Mouse (Mus musculus) MN1 (cell line): ENCODE measurements around the gene Vps11.
A peak's percentile ranks its signal among the peaks of the same experiment; 100 is the strongest.
"Not testable (repeated sequence)": the region's sequence is repeated elsewhere in the genome, so short reads cannot be mapped to it uniquely, and the experiment has no call there.

Source experiments
- DNase-seq: peaks from one replicate; pipeline ENCODE4 v3.0.0-alpha.2; 2016; ENCODE audit warnings: low spot score

The Vps11 gene

DNA sequence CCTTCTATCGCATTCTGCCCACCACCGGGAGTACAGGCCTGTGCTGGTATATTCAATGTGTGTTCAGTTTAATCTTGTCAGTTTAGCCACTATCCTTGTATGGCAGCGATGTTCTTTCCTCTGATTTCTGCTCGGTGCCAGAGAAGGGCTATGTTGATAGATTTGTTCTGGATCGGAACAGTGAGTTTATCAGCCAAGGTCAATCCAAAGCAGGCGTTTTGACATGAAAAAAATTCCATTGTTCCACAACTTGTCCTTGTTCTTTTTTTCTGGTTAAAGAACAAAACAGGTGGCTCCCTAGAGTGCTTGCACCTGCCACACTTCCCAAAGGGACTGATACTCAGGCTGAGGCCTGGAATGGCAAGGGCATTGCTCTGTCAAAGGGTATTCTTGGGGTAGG, 14.7 kb upstream of the Vps11 start:
- DNase-seq = no peak

DNA sequence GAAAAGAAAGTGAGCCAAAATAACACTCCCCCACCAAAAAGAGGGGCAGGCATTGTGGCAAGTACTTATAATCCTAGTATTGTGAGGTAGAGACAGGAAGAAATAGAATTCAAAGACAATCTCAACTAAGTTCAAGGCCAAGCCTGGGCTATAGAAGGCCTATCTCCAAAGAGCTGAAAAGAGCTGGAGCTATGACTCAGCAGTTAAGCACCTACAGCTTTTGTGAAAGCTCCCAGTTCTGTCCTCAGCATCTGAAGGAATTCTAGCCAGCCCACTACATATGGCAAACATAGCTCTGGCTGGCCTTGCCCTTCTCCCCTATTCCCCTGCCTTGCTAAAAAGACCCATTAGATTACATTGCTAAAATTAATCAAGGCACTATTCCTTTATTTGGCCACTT, 11.9 kb upstream of the Vps11 start:
- DNase-seq = no peak

DNA sequence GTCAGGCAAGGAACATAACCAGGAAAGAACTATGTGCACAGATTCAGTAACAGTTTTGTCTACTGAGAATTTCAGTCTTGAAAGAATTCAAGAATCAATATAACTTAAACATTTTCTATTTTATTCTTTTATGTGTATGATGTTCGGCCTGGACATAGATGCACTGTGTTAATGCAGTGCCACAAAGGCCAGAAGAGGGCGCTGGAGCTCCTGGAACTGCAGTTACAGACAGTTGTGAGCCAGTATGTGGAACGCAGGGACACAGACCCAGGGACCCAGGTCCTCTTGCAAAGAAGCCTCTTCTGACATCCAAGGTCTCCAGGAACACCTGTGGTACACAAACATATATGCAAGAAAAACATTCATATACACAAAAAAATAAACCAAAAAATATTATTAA, 3.0 kb upstream of the Vps11 start:
- DNase-seq = no peak

DNA sequence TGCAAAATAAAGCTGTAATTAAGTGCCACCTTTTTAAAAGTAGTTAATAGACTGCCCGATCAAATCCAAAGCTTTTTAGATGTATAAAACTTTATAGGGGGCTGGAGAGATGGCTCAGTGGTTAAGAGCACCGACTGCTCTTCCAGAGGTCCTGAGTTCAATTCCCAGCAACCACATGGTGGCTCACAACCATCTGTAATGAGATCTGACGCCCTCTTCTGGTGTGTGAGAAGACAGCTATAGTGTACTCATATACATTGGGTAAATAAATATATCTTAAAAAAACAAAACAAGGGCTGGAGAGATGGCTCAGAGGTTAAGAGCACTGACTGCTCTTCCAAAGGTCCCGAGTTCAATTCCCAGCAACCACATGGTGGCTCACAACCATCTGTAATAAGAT, 461 bp upstream of the Vps11 start:
- not testable (repeated sequence) for DNase-seq

DNA sequence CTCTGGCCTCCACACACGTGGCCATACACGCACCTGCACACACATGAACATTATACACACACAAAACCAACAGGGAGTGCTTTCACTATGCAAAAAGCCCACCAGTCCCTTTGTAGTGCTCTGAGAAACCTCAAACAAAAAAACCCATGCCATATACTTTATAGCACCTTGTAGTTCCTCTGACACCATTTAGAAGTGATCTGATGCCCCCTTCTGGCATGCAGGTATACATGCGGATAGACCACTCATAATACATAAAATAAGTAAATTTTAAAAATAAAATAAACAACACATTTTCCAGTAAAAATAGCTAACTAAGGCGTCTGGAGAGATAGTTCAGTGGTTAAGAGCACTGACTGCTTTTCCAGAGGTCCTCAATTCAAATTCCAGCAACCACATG, 4.3 kb downstream of the Vps11 start:
- DNase-seq = peak; percentile 56

DNA sequence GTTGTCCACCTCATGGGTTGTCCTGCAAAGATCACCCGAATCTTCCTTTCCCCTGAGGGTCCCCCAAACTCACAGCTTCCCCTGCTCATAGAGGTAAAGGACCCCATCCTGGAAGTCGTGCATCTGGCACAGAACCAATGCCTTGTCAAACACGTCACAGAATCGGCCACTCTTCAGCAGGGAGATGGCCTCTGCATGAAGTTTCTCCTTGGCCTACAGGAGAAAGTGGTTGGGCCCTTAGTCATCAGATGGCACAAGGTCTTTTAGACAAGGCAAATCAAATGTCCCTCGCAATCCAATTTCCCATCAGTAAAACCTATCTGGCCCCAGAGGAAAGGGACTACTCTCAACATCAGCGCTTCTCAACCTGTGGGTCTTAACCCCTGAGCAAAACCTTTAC, 8.3 kb downstream of the Vps11 start:
- DNase-seq = no peak

DNA sequence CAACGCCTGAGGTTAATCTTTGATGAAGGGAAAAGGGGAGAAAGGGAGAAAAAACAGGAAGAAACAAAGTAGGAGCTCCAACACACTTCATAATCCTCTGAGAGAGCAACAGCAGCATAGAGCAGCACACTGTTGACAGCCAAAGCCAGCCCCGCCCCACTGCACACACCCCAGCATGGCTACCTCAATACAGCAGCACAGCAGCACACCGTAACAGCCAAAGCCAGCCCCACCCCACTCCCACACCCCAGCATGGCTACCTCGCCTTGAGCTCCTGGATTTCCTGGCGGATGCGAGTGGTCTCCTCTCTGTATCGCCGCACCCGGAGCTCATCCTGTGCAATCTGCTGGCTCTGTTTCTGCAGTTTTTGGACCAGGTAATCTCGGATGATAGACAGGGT, 9.1 kb downstream of the Vps11 start:
- no peak for DNase-seq

DNA sequence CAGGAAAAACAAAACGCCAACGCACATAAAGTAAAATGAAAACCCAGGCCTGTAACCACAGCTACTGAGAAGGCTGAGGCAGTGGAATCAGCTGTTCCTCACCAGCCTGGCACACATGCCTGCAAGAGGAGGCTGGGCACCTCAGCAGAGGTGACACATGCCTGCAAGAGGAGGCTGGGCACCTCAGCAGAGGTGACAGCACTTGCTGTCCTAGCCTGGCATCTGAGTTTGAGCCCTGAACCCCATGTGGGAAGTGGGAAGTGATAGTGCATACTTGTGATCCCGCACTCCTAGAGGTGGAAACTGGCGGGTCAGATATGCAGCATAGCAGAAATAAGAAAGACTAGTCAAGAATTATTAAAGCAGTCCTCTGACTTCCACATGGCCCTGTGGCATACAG, 10.1 kb downstream of the Vps11 start:
- no peak for DNase-seq

DNA sequence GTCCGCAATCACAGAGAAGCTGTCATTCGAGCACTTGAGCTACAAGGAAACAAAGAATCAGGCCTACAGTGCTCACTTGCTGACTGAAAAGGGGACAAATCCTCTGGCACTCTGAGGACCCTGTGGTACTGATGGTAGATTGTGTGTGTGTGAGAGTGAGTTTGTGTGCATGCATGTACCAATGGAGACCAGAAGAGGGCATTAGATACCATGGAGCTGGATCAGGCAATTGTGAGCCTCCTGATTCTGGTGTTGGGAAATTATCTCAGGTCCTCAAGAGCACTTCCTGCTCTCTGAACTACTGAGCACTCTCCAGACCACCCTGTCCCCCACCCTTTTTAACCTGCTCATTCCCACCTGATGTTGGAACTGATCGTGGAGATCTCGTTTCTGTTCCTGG, 12.9 kb downstream of the Vps11 start:
- DNase-seq = no peak

DNA sequence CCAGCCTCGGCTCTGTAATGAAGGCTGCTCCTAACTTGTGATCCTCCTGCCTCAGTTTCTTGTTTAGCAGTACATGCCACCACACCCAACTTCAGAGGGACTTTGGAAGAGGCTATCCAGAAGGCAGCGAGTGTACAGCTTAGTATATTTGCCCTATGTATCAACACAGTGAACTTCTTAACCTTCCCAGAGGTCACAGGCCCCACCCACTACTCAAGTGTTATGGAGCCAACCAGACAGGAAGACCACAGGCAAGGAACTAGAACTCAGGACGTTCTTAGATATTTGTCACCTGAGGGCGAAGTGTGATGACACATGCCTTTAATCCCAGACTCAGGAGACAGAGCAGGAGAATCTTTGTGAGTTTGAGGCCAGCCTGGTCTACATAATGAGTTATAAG, 13.8 kb downstream of the Vps11 start:
- no peak for DNase-seq

DNA sequence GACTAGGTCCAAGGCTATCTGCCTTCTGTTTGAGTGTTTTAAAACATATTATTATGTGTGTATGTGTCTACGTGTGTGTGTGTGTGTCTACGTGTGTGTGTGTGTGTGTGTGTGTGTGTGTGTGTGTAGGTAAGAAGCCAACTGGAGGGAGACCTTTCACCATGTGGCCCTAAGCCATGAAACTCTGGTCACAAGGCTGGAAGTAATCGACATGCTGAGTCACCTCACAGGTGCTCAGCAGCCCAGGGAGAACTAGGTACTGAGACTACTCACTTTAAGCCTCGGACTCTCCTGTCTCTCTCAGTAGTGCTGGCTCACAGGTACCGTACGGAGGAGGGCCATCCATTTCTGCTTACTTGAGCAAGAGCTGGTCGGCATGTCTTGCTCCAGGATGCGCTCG, 14.3 kb downstream of the Vps11 start:
- no peak for DNase-seq

DNA sequence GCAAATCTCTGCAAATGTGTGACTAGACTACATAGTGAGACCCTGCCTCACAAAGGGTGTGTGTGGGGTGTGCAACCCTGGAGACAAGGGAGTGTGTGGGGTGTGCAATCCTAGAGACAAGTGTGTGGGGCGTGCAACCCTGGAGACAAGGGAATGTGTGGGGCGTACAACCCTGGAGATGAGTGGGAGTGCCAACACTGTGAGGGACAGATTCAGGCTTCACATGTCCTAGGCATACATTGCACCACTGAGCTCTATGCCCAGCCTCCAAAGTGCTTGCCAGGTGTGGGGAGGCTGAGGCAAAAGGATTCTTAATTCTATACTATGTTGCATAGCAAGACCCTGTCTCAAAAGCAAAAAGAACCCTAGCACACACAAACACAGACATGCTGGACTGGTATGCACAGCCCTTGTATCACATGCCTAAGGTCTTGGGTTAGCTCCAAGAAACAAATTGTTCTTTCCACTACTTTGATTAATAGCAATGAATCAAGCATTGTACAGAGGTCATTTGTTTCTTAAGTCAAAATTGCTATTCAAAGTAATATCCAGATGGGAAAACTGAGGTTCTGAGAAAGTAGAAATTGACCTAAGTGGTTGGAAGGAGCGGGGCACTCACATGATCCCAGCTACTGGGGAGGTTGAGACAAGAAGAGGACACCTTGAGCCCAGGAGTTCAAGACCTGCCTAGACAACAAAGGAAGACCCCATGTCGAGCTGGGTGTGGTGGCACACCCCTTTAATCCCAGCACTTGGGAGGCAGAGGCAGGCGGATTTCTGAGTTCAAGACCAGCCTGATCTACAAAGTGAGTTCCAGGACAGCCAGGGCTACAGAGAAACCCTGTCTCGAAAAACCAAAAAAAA, 15.7 kb downstream of the Vps11 start:
- DNase-seq = no peak

DNA sequence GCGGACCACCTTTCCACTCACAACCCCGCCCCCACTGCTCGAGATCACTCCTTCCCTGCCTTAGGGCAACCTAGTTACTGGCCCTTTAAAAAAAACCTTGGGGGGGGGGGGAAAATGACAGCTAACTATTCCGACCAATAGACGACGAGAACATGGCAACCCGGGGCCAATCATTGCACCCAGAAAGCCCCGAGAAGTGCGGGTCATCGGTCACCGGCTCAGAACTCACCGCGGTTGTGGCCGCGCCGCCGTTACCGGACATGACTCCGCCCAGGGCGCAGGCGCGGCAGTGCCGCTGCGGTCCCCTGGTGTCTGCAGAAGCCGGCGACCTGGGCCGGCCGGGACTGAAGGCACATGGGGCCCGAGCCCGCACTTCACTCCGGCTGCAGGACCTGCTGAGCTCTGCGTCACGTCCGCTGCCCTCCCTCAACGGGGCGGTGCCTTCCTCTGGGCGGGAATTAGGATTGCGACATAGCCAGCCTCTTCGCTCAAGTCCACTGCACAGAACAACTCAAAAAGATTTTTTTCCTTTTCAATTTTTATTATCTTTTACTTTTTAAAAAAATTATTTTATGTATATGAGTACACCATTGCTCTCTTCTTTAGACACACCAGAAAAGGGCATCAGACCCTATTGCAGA, 17.6 kb downstream of the Vps11 start, which contains the start of gene Hmbs:
Gene Hmbs (minus strand): TSS at position 448 of the 641 bp plus-strand sequence.
- DNase-seq = peak; percentile 91

DNA sequence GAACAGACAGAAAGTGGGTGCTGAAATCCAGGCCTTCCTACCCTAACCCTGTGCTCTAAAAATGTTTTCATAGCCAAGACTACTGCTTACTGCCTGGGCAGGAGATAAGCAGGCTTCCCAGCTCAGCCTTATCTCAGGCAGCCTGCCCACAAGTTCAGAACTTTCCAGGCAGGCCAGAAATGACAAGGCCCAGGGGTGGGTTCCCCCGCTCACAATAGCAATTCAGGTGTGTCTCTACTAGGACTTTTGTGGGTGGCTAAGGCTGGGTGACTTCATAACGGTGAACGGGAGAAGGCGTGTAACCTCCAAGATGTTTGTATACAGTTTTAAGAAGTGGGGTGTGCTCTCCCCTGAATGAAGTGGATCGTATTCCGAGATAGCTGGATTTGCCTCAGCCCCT, 18.2 kb downstream of the Vps11 start:
- no peak for DNase-seq

DNA sequence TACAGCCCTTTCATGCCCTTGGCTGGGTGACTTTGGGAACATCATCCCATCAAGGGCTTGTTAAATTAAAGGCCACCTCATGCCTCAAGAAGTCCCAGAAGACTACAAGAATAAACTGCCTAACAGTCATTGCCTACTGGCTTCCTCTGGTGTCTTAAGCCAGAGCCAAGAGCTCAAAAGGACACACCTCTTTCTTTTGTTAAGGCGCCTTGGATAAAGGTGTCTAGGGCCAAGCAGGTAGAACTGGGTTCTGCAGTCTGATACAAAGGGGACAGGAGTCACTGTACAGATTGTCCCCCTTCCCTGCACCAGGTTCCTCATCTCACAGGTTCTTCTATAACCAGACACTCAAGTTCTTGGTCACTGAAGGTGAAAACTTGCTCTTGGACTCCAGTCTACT, 18.9 kb downstream of the Vps11 start:
- no peak for DNase-seq

DNA sequence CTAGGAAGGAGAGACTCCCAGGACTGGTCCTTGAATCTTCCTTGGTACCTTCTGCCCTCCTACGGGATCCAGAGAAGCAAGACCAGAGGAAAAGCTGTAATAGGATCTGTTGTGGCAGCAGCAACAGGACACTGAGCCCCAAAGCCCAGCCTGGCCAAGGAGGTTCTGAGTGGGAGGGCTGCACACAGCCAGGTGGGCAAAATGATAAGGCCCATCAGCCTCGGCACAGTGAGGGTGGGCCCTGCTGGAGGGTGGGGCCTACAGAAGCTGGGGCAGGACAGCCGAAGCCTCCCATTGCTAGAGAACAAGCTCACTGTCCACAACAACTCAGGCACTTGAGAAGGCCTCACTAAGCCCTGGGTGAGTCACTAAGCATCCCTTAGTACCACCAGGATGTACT, 19.3 kb downstream of the Vps11 start:
- no peak for DNase-seq

DNA sequence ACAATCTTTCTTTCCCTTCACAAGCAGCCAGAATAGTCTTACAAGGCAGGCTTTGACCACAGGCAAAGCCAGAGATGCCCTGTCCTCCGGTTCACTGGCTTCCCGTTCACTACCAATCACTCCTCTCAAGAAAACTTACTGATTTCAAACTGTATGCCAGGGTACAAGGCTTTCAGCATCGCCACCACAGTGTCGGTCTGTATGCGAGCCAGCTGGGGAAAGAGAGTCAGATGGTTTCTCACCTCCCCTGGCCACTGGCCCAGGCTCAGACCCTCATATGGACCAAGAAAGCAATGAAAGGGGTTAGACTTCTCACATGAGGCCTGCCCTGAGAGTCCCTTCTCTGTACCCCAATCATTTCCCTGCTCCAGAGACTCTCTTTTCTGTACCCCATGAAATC, 20.0 kb downstream of the Vps11 start:
- no peak for DNase-seq

DNA sequence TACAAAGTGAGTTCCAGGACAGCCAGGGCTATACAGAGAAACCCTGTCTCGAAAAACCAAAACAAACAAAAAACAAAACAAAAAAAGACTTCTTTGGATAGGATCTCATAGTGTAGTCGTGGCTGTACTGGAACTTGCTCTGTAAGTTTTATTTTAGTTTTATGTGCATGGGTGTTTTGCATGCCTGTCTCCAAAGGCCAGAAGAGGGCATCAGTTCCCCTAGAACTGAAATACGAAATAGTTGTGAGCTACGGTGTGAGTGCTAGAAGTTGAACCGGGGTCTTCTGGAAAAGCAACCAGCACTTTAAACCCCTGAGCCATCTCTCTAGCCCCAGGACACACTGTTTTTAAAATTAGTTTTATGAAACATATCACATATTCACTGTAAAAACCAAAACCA, 22.9 kb downstream of the Vps11 start:
- DNase-seq = no peak

DNA sequence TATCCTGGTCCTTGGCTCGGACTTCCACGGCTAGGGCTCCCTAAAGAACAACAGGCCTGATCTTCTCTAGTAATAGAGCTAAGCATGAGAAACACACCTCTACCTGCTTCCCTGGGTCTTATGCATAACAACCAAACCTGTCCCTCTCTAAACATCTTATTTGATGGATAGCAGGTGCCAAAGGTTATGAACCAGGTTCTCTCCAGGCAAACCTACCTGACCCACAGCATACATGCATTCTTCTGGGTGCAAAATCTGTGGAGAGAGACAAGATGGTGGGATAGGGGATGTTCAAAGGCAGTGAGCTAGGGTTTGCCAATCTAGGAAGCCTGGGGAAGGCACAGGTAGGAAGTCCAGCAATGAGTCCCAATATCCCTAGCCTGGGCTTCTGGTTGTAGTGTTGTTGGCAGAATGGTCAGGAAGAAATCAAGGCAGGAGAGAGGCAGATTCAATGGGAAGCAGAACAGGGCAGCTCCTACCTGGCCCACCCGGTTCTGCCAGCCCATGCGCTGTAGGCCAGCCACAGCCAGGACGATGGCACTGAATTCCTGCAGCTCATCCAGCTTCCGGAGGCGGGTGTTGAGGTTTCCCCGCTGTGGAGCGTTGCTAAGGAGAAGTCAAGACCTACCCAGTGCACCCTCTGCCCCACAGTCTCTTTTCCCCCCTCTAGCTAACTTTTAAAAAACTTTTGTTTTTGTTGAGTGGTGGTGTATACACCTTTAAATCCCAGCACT, 23.9 kb downstream of the Vps11 start:
- no peak for DNase-seq

DNA sequence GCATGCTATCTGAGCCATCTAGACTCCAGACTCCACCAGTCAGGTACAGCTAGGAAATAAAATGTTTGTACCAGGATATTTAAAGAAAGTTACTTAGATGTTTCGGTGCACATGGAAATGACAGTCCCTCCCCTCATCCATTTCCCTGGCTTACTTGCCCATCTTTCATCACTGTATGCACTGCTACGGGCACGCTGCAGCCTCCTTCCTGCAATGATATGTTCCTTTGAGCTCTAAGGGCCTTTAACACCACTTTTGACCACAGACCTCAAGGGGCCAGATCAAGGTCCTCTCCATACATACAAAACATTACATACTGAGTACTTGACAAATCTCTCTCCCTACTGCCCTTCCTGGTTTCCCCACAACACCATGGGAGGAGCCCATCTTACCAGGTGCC, 24.5 kb downstream of the Vps11 start:
- no peak for DNase-seq

DNA sequence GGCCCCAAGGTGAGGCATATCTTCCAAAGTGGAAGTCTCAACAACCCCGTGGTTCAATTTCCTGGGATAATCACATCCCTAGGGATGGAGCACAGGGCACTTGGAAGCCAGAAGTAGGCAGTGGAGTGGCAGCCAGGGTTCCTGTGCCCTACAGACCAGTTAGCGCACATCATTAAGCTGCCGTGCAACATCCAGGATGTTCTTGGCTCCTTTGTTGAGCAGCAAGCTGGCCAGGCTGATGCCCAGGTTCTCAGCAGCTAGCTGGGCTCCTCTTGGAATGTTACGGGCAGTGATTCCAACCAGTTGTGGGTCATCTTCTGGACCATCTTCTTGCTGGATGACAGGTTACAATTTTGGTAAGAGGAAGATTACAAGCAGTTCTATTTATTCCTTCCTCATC, 25.0 kb downstream of the Vps11 start:
- DNase-seq = not testable (repeated sequence)

DNA sequence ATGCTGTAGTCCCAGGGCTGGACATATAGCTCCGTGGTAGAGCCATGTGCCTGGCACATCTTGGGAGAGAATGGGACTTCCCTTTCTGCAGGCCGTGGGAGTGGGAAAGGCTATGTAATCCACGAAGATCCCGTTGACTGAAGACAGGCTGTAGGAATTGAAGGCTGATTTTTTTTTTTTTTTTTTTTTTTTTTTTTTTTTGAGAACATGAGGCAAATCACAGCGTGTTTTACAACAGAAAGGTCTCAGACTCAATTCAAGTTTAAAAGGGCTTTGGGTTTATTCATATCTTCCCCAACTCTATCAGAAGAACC, 25.4 kb downstream of the Vps11 start:
- DNase-seq = no peak
